Mouse (Mus musculus) cortical plate, adult 2 months (tissue): Measurements from ENCODE around the gene Cwc27.

Experiments
- CTCF ChIP-seq: fragments of 200-500 bp; IDR thresholded peaks from 2 replicates; pipeline ENCODE4 v1.5.1; 2011; ENCODE audit warnings: mild to moderate bottlenecking, control low read depth, low read length; ENCODE audit not compliant: insufficient read depth; ENCODE audit errors: extremely low read depth
- POLR2A ChIP-seq: fragments of 200-500 bp; IDR thresholded peaks from 2 replicates; pipeline ENCODE4 v1.6.1; 2011; ENCODE audit warnings: mild to moderate bottlenecking, low read length, control low read depth; ENCODE audit not compliant: insufficient read depth; ENCODE audit errors: extremely low read depth

DNA sequence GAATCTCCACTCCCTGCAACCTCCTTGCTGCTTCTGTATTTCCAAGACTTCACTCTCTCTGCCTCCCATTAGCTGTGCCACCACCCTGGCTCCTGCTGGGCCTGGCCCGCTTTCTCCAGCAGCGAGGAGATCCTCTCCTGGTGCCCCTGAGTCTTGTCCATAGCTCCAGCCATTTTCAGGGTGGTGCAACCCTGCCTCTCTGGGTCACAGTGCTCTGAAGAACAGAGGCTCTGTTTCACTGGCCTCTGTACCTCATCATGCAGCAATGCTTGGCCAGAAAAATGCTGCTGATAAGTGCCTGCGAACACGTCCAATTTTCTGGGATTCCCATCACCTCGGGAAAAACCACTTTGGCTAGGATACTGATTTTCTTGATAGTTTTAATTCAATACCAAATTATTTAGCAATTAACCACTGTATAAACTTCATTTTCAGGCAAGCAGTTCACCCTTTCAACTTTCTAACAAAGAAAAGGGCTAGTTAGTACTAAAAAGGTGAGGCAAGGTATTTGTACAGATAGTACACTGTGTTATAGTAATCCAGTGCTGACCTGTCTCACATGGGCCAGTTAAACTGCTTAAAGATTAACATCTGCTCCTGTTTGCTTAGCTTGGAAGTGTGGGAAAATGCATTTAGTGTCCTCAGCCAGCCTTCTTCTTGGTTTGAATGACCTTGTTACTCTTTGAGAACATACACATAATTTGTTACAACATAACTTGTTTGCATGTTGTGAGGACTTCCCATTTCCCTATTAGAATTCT is 176.1 kb downstream of the Cwc27 start:
- TF ChIP-seq CTCF, result no peak
- no peak for TF ChIP-seq POLR2A
